Mouse (Mus musculus) hindbrain, embryonic 14.5 days (tissue): Measurements from ENCODE around the gene Tbk1. TPM values are rescaled to one million over a fixed set of nuclear protein-coding genes. Genes with fewer than 3 reads are reported as not detected.

Experiments used
- ATAC-seq: fragments of 200-750 bp; cut with Nextera tagmentation; 2 replicates; pipeline ENCODE4 v1.8.0; 2017; ENCODE audit warnings: moderate number of reproducible peaks, mild to moderate bottlenecking, moderate TSS enrichment, moderate library complexity; ENCODE audit not compliant: low FRiP score
- DNase-seq: peaks from one replicate; pipeline ENCODE4 v3.0.0-alpha.2; 2015; ENCODE audit warnings: low spot score
- H3K27ac ChIP-seq: fragments of 300-500 bp; sonication (generic); 2 replicates; pipeline ENCODE4 v1.5.1; 2014; ENCODE audit warnings: mild to moderate bottlenecking, moderate library complexity
- H3K27me3 ChIP-seq: fragments of 300-500 bp; sonication (generic); 2 replicates; pipeline ENCODE4 v1.6.1; 2014; ENCODE audit warnings: mild to moderate bottlenecking, low read length, mixed read lengths; ENCODE audit not compliant: control insufficient read depth, insufficient read depth
- H3K36me3 ChIP-seq: fragments of 300-500 bp; sonication (generic); replicated peaks from 2 replicates; pipeline ENCODE4 v1.6.1; 2014; ENCODE audit not compliant: control insufficient read depth, insufficient read depth
- H3K4me1 ChIP-seq: fragments of 300-500 bp; sonication (generic); replicated peaks from 2 replicates; pipeline ENCODE4 v1.6.1; 2014; ENCODE audit warnings: antibody characterized with exemption, low read length, mixed read lengths; ENCODE audit not compliant: control insufficient read depth, insufficient read depth
- H3K4me2 ChIP-seq: fragments of 300-500 bp; sonication (generic); replicated peaks from 2 replicates; pipeline ENCODE4 v1.6.1; 2014; ENCODE audit warnings: mild to moderate bottlenecking, moderate library complexity
- H3K4me3 ChIP-seq: fragments of 300-500 bp; sonication (generic); replicated peaks from 2 replicates; pipeline ENCODE4 v1.5.1; 2014; ENCODE audit warnings: mild to moderate bottlenecking, low read length
- H3K9ac ChIP-seq: fragments of 300-500 bp; sonication (generic); 2 replicates; pipeline ENCODE4 v1.6.1; 2014
- H3K9me3 ChIP-seq: fragments of 300-500 bp; sonication (generic); 2 replicates; pipeline ENCODE4 v1.6.1; 2016; ENCODE audit warnings: low read length; ENCODE audit not compliant: control insufficient read depth
- WGBS: fragments of 180-500 bp; shearing (Covaris S2); extraction: QIAGEN DNeasy Blood & Tissue Kit; methylation state at CpG from one replicate; pipeline ENCODE4 v1.1.7; 2014; 5-methylcytosine and 5-hydroxymethylcytosine counted together
- polyA plus RNA-seq: library from polyadenylated mRNA; unstranded; fragments of >200 nt; fragmentation: Nextera tagmentation; extraction: Ambion mirVana; gene quantifications from 2 replicates; pipeline ENCODE4 v1.2.1, GENCODE M21; 2014

Tbk1 gene
- polyA plus RNA-seq, 1 experiment from 2014 or later, result 33.4 TPM

DNA sequence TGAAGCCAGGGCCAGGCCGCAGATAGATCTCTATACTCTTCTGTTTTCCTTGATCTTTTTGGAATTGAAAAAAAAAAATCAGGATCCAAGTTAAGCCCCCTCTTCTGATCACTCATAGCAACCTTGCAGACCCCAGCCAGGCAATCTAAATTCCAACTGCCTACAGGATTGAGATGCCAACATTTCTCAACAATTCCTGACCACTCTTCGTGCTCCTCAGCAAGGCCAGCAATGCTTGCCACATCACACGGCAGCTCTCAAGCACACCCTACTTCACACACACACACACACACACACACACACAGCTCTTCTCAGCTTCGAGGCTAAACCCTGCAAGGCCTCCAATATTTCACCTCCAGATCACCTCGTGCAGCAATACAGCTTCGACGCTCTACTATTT, 37.1 kb upstream of the Tbk1 start:
- Histone ChIP-seq H3K9me3 (no peaks in the 10 kb centered on the region), H3K27me3 (no peaks in the 10 kb centered on the region), H3K36me3 (peaks cover 31% of the 10 kb centered on the region), H3K4me3 (no peak overlapping the region), H3K9ac (no peak overlapping the region), H3K4me1 (peaks cover 9% of the 10 kb centered on the region), H3K27ac (no peak overlapping the region), H3K4me2 (no peak overlapping the region)
- DNase-seq (no peak), ATAC-seq (no peak)
- WGBS, result 87% methylated on average over 7 of the region's 7 CpGs

DNA sequence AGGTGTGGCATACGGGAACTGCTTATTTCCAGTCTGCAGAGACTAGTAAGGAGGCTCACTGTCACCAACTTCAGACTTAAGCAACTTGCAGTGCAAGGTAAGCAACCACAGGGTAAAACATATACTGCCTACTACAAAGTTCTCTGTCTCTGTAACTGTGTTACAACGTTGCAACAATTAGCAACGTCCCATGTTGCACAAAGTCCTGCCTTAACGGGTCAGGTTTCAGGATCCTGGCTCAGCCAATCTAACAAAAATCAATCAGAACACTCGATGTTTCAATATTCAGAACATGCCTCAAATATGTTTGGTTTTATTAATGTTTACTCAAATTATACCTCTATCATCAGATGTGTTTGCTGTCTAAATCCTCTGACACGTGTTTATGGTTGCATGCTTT, 35.8 kb upstream of the Tbk1 start:
- Histone ChIP-seq H3K4me2 (no peak overlapping the region), H3K27ac (no peak overlapping the region), H3K4me3 (no peak overlapping the region), H3K9me3 (no peaks in the 10 kb centered on the region), H3K27me3 (no peaks in the 10 kb centered on the region), H3K9ac (no peak overlapping the region), H3K36me3 (peaks cover 40% of the 10 kb centered on the region), H3K4me1 (peaks cover 9% of the 10 kb centered on the region)
- WGBS, result 93% methylated on average over 6 of the region's 6 CpGs
- ATAC-seq (no peak), DNase-seq (no peak)

DNA sequence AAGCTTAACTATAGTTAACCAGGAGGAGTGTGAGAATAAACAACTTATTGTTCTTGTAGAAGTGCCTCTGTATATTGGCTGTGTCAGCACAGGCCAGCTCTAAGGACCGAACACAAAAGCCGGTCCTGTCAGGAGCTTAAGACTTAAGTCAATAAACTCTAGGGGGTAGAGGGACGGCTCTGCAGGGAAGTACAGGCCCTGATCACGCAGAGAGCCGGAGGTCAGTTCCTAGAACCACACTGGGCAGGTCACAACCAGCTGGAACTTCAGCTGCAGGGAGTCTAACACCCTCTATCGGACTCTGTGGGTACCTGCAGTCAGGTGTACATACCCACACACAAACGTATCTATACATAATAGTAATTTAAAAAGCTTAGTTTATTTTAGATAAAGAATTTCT, 29.3 kb upstream of the Tbk1 start:
- H3K4me1 ChIP-seq, result no peaks in the 10 kb centered on the region
- no peak overlapping the region for H3K4me3 ChIP-seq
- 55% methylated on average over 7 of the region's 7 CpGs for WGBS
- no peak overlapping the region for H3K4me2 ChIP-seq
- H3K36me3 ChIP-seq, result peaks cover 79% of the 10 kb centered on the region
- no peak overlapping the region for H3K9ac ChIP-seq
- no peaks in the 10 kb centered on the region for H3K27me3 ChIP-seq
- no peaks in the 10 kb centered on the region for H3K9me3 ChIP-seq
- DNase-seq (no peak), ATAC-seq (no peak)
- no peak overlapping the region for H3K27ac ChIP-seq

DNA sequence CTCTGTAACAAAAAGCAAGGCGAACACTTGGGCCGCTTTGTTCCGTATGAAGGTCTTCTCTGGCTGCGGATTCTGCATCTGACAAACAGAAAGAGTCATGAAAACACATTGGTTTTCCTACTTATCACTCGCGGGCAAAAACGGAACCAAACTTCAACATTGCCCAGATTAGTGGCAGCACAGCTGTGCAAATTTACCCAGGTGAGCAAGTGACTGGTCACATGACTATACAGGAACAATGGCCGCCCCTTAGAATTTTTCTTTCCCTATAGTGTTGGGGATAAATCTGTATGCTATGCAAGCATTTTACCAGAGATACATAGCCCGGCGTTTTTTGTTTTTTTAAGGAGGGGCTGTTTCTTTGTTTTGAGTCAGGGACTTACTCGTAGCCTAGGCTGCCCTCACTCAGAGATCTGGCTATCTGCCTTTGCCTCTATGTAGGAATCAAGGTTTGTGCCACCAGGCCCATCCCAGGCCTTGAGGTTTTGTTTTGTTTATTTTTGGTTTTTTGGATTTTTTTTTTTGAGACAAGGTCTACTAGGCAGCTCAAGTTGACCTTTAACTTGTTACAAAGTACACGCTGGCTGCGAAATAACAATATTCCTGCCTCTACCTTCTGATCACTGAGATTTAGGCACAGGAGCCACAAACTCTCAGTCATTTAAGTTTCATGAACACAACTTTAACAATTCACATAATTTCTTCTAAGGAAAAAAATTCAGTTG, 28.7 kb upstream of the Tbk1 start:
- ATAC-seq, result no peak
- Histone ChIP-seq H3K27me3 (no peaks in the 10 kb centered on the region), H3K4me2 (no peak overlapping the region), H3K4me1 (no peaks in the 10 kb centered on the region), H3K27ac (no peak overlapping the region), H3K9ac (no peak overlapping the region), H3K4me3 (no peak overlapping the region), H3K9me3 (no peaks in the 10 kb centered on the region), H3K36me3 (peaks cover 82% of the 10 kb centered on the region)
- DNase-seq, result no peak
- 95% methylated on average over 13 of the region's 13 CpGs for WGBS

DNA sequence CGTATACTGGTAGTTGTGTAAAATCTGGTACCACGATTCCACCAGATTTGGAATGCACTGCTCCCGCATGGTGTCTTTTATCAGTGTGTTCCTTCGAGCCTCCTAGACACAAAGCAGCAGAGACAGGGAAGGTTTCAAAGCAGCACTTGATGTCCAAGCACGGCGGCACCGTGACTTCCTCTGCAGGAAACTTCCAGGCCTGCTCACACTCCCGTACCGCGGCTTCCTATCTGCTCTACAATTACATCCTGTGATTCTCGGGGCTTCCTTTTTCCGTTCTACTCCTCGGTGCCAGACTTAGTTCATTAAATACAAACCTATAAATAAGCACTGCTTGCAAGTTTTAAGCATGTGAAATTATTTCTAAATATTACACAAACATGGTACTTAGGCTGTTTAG, 27.0 kb upstream of the Tbk1 start:
- Histone ChIP-seq H3K36me3 (peaks cover 90% of the 10 kb centered on the region), H3K9ac (no peak overlapping the region), H3K4me1 (no peaks in the 10 kb centered on the region), H3K4me2 (no peak overlapping the region), H3K27me3 (no peaks in the 10 kb centered on the region), H3K9me3 (no peaks in the 10 kb centered on the region), H3K4me3 (no peak overlapping the region), H3K27ac (no peak overlapping the region)
- DNase-seq, result no peak
- ATAC-seq, result no peak
- WGBS, result 92% methylated on average over 13 of the region's 13 CpGs

DNA sequence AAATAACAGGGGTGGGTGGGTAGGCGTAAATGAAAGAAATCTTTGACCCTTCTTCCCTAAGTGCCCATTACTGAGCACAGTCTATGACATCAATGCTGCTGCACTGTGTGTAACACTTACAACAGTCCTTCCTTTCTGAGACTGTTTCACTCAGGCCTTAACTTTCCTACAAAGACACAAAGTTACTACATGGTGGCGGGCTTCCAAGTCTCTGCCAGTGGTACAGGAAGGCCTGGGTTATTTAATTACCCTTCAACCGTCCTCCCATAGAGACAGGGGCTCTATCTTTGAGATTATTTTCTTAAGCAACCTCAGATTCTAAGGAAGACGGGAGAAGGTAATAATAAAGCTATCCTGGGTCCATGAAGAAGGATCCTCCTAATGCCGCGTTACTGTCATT, 25.9 kb upstream of the Tbk1 start:
- peaks cover 92% of the 10 kb centered on the region for H3K36me3 ChIP-seq
- no peaks in the 10 kb centered on the region for H3K4me1 ChIP-seq
- no peak overlapping the region for H3K9ac ChIP-seq
- no peak overlapping the region for H3K4me2 ChIP-seq
- H3K27me3 ChIP-seq, result no peaks in the 10 kb centered on the region
- DNase-seq, result no peak
- no peak overlapping the region for H3K27ac ChIP-seq
- 94% methylated on average over 6 of the region's 6 CpGs for WGBS
- no peaks in the 10 kb centered on the region for H3K9me3 ChIP-seq
- no peak overlapping the region for H3K4me3 ChIP-seq
- ATAC-seq, result no peak

DNA sequence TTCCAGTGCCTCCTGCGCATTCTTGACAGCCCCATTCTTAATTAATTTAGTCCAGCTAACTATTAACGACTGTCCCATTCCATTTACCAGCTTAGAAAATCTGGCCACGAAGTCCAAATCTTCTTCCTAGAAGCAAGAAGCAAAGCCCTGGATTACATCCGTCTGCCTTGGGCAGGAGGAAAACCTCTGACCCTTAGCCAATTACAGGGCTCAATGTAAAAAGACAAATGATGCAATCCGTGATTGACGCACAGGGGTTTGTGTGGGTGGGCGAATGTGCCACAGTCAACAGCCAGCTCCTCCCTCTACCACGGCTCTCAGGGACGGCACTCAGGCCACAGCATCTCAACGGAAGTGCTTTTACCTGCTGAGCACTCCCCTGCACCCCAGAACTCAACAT, 25.0 kb upstream of the Tbk1 start:
- Histone ChIP-seq H3K9ac (no peak overlapping the region), H3K36me3 (peaks cover 92% of the 10 kb centered on the region), H3K27ac (no peak overlapping the region), H3K4me1 (no peaks in the 10 kb centered on the region), H3K4me3 (no peak overlapping the region), H3K9me3 (no peaks in the 10 kb centered on the region), H3K4me2 (no peak overlapping the region), H3K27me3 (no peaks in the 10 kb centered on the region)
- 70% methylated on average over 9 of the region's 10 CpGs for WGBS
- DNase-seq (no peak), ATAC-seq (no peak)

DNA sequence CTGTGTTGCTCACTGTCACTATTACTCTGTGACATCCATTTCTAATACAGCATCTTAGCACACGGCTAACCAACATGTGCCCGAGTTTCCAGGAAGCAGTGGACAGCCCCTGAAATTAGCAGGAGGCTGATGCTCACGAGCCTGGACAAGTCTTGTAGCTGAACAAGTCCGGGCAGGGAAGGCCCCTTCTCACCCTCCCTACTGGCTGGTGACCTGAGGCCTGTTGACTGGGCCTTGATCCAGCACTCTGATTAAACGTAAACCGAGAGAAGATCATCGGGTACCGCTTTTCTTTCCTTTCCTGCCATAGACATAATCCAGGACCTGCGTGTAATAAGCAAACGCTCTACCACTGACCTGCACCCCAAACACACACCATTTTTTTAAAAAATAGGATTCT, 21.6 kb upstream of the Tbk1 start:
- WGBS, result 96% methylated on average over 10 of the region's 10 CpGs
- ATAC-seq, result no peak
- Histone ChIP-seq H3K4me3 (no peak overlapping the region), H3K9ac (no peak overlapping the region), H3K4me1 (no peaks in the 10 kb centered on the region), H3K27ac (no peak overlapping the region), H3K36me3 (peaks cover 94% of the 10 kb centered on the region), H3K27me3 (no peaks in the 10 kb centered on the region), H3K4me2 (no peak overlapping the region), H3K9me3 (no peaks in the 10 kb centered on the region)
- DNase-seq, result no peak

DNA sequence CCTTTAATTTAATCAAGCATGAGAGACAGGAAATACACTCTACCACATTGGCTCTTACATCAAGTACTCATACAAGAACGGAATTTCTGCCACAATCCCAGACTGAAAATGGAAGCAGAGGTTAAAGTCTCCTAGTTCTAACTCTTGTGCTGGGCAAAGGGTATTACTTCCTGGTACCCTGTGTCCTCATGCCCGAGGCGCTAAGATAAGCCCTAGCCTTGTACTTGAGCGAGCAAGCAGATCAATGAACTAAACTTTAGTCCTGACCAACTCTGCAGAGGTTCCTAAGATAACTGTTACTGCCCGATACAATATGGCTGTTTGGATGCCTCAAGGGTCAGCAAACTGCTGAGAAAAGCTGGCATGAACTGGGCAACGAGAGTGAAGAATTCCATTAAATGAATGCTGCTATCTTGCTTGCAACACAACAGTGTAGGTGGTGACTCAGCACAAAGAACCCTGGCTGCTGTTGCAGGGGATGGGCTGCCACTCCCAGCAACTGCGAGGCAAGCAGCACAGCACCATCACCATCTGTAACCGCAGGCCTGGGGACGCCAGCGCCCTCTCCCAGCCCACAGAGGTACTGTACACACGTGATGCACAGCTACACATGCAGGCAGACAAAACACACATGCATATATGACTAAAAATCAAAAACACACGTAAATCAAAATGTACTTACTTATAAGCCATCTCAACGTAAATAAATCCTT, 18.2 kb upstream of the Tbk1 start:
- DNase-seq (no peak), ATAC-seq (no peak)
- Histone ChIP-seq H3K9me3 (no peaks in the 10 kb centered on the region), H3K9ac (no peak overlapping the region), H3K4me1 (no peaks in the 10 kb centered on the region), H3K27me3 (no peaks in the 10 kb centered on the region), H3K27ac (no peak overlapping the region), H3K4me2 (no peak overlapping the region), H3K36me3 (peaks cover 96% of the 10 kb centered on the region), H3K4me3 (no peak overlapping the region)
- WGBS, result 96% methylated on average over 13 of the region's 13 CpGs
